Comparison of ENCODE assay signal across 21 mouse cellular contexts in the genomic region with DNA sequence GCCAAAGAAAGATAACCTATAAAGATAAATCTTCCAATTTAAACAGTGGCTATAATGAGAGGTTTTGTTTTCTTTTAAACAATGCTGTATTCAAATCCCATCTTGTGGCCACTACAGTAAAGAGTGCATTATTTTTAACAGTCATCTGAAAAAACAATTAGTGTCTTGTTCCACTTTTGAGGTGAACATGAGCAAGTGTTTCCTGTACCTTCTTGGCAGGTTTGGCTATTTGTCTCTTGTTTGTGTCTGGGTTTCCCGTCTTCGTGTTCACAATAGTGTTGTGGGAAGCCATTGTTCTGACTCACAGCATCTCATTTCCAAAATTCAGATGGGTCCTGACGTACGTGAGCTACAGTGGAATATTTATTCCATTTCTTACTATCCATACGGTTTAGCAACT. TPM values are rescaled to one million over a fixed set of nuclear protein-coding genes. Genes with fewer than 3 reads are reported as not detected.
"Had no signal": no experiment of that assay in that cellular context is flagged by ENCODE, and none has a peak within 500 bp of the region (broad histone marks: within the 10 kb centered on the region; RNA-seq: fewer than 3 reads in every experiment).

No protein-coding gene starts in this region.

- H3K27me3 ChIP-seq: kidney, embryonic 15.5 days; limb, embryonic 12.5 days; limb, embryonic 15.5 days; stomach, embryonic 15.5 days had no signal

- H3K27ac ChIP-seq: limb, embryonic 12.5 days; liver, embryonic 14.5 days; stomach, embryonic 15.5 days had no signal

- H3K4me3 ChIP-seq: kidney, embryonic 15.5 days; limb, embryonic 12.5 days; limb, embryonic 15.5 days; stomach, embryonic 15.5 days had no signal

- H3K36me3 ChIP-seq: limb, embryonic 12.5 days; limb, embryonic 15.5 days; stomach, embryonic 15.5 days had no signal

- H3K9me3 ChIP-seq: kidney, embryonic 15.5 days; limb, embryonic 12.5 days; limb, embryonic 15.5 days; stomach, embryonic 15.5 days had no signal

- DNase-seq: kidney, adult 8-10 months; kidney, postnatal 10 days; kidney, postnatal 4 days; left cerebral cortex, postnatal 4 days; liver, postnatal 0 days; lung, embryonic 14.5 days; lung, postnatal 10 days; lung, postnatal 36 days; midbrain, embryonic 14.5 days; right cerebral cortex, postnatal 14 days; right cerebral cortex, postnatal 4 days; spleen, adult 18-20 months; thymus, postnatal 25 days had no signal

- H3K4me2 ChIP-seq: kidney, embryonic 15.5 days; limb, embryonic 12.5 days; limb, embryonic 15.5 days; liver, embryonic 11.5 days; lung, embryonic 14.5 days; midbrain, embryonic 11.5 days; stomach, embryonic 15.5 days had no signal

- H3K9ac ChIP-seq: kidney, embryonic 15.5 days; limb, embryonic 12.5 days; limb, embryonic 15.5 days; liver, embryonic 14.5 days; liver, postnatal 0 days; lung, embryonic 14.5 days; stomach, embryonic 15.5 days had no signal

- ATAC-seq: liver, postnatal 0 days had no signal

RNA-seq across cellular contexts. Expression of a gene that starts 55.0 kb away (rescaled TPM):
- total RNA-seq: megakaryocyte-erythroid progenitor cell, adult 5-6 weeks had no signal
